Mouse (Mus musculus): Measurements from ENCODE around the gene Wdr4. TPM values are rescaled to one million over a fixed set of nuclear protein-coding genes. Genes with fewer than 3 reads are reported as not detected.
"Not testable (repeated sequence)": the region's sequence is repeated elsewhere in the genome, so short reads cannot be mapped to it uniquely, and the experiment has no call there.

Wdr4 gene
- total RNA-seq, 2 experiments from 2014 or later = 14.2 TPM

DNA sequence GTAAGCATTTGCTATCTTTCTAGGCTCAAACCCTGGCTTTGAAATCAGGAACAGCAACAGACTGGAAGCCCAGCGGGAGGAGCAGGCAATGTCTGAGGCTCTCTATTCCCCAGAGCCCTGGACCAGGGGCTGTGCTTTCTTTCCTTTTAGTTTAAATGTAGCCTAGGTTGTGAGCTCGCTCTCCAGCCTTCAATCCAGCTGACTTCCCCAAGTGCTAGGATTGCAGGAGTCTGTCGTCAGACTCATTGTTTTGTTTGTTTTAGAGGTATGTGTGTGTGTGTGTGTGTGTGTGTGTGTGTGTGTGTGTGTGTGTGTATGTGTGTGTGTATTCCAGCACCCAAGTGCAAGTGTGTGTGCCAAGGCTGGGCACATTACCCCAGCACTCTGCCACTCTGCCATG lies 20.3 kb upstream of the Wdr4 start:
- DNase-seq (ENCODE audit: low spot score in 2 of 2) = no peak

GRCm38 (mm10) chr17:31535871-31536629 lies 16.3 kb upstream of the Wdr4 start:
- peak; percentile 41 to 82 for DNase-seq (ENCODE audit: low spot score in 2 of 2)

DNA sequence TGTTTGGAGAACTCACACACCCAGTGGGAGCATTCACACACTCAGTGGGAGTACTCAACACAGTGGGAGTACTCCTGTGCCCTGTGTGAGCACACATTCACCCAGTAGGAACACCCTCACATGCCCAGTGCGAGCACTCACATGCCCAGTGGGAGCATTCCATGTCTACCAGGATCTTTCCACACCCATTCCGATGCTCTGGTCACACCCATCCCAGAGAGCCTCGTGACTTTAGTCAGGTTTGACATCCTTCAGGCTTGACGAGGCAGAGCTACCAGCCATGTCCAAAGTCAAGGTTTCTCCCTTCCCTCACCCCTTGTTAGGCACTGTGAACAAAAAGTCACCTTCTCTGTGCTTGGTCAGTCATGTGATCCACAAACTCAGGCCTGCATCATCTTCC lies 15.6 kb upstream of the Wdr4 start:
- DNase-seq (ENCODE audit: low spot score in 2 of 2) = no peak

DNA sequence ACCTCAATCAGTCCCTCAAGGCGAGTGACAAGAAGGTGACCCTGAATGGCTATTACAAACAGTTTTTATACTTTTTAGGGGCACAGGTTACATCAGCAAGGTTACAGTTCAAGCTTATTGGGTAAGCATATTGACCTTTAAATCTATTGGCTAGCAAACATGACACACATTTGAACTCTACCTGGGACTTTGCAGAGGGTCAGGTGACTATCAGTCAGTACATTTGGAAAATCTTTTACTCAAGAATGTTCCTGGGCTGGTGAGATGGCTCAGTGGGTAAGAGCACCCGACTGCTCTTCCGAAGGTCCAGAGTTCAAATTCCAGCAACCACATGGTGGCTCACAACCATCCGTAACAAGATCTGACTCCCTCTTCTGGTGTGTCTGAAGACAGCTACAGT lies 12.6 kb upstream of the Wdr4 start:
- not testable (repeated sequence) for DNase-seq (ENCODE audit: low spot score in 2 of 2)

GRCm38 (mm10) chr17:31531441-31532158 lies 11.8 kb upstream of the Wdr4 start:
- DNase-seq (ENCODE audit: low spot score in 2 of 2) = no peak

- no peak for DNase-seq (ENCODE audit: low spot score in 2 of 2)
Observed at GRCm38 (mm10) chr17:31529314-31529713, 9.5 kb upstream of the Wdr4 start.

DNA sequence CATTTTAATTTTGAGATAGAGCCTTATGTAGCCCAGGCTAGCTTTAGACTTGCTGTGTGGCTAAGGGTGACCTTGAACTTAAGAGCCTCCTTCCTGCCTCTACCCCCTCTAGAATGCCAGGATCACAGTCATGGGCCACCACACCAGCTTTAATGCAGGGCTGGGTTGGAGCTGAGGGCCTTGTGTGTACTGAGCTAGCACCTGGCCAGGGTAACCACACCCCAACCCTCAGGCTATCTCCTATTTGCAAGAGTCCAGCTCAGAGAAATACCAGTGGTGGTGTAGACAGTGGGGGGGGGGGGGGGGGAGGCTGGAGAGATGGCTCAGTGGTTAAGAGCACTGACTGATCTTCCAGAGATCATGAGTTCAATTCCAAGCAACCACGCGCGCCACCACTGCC lies 6.0 kb upstream of the Wdr4 start:
- no peak for DNase-seq (ENCODE audit: low spot score in 2 of 2)

DNA sequence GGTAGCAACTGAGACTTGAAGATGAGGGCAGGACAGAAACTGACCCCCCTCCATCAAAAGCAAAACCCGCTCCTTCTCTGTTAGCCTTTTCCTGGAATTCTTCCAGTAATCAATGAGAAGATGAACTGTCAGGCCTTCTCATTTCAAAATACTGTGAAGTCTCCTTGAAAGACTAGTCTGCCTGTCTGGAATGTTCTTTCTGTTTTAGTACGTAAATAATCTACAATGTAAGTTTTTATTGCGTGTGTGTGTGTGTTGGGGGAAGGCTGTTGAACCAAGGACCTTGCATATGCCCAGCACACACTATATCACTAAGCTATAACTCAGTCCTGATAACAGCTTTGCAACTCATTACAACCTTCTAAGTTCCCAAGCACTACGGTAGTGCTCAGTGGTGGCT lies 5.3 kb upstream of the Wdr4 start:
- no peak for DNase-seq (ENCODE audit: low spot score in 2 of 2)

DNA sequence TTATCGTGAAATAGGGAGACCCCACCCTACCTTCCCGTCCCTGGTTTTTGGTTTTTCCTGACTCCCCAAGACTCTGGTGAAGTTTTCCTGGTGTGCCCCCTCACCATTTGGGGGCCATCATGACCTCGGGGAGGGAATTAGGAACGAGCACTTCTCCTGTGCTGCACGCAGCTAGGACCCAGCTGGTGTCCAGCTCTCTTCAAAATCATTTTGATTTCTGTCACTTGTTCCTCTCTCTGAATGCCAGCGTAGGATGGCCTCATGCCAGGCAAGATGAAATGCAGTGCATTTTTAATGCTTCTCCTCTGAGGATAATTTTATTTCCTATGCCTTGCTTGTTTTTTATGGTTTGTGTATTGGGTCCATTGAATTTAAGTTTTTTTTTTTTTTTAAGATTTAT lies 2.2 kb upstream of the Wdr4 start:
- DNase-seq (ENCODE audit: low spot score in 2 of 2) = no peak

DNA sequence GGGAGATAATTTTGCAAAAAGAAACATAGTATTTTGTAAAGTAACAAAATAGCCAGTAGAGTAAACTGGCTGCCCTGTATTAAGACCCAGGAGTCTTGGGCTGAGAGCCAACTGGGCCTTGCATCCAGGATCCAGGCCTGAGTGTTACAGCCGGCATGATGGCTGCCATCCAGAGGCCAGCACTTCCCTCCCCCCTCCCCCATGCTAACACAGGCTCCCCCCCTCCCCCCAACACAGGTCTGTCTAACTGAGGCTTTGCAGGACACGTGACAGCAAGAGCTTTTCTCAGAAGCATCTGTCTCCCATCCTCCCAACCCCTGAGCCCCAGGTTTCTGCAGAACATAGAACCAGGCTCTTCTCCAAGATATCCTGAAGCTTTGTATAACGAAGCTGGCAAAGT lies 1.1 kb upstream of the Wdr4 start:
- DNase-seq (ENCODE audit: low spot score in 2 of 2) = peak in 1 of 2 experiments; percentile 62

GRCm38 (mm10) chr17:31519344-31519945 lies 335 bp downstream of the Wdr4 start:
- DNase-seq (ENCODE audit: low spot score in 2 of 2) = no peak

GRCm38 (mm10) chr17:31514696-31515095 lies 5.1 kb downstream of the Wdr4 start:
- DNase-seq (ENCODE audit: low spot score in 2 of 2) = no peak

GRCm38 (mm10) chr17:31512593-31512992 lies 7.2 kb downstream of the Wdr4 start:
- DNase-seq (ENCODE audit: low spot score in 2 of 2) = no peak

- DNase-seq (ENCODE audit: low spot score in 2 of 2) = peak; percentile 72 to 86
Observed at GRCm38 (mm10) chr17:31511792-31512495, 7.8 kb downstream of the Wdr4 start.

- DNase-seq (ENCODE audit: low spot score in 2 of 2) = no peak
Observed at GRCm38 (mm10) chr17:31510944-31511343, 8.8 kb downstream of the Wdr4 start.

- DNase-seq (ENCODE audit: low spot score in 2 of 2) = no peak
Observed at GRCm38 (mm10) chr17:31506282-31506681, 13.5 kb downstream of the Wdr4 start.

DNA sequence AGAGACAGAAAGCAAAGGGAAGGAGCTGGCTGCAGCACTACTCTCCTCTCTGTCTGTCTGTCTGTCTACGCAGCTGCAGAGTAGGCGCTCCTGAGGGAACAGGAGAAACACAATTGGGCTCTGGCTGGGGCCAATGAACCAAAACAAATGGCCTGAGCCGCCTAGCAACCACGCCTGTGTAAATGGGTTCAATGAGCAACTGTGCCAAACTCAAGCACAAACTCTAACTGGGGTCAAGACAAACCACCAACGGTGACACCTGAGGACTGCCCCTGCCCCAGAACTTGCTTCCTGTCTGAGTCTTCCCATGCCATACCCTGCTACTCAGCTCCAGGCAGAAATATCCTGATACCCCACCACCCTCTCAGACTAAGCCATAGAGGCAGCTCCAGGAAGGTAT lies 14.8 kb downstream of the Wdr4 start:
- no peak for DNase-seq (ENCODE audit: low spot score in 2 of 2)

- DNase-seq (ENCODE audit: low spot score in 2 of 2) = no peak
Observed at GRCm38 (mm10) chr17:31503936-31504335, 15.8 kb downstream of the Wdr4 start.

GRCm38 (mm10) chr17:31503337-31503736 lies 16.4 kb downstream of the Wdr4 start:
- no peak for DNase-seq (ENCODE audit: low spot score in 2 of 2)

DNA sequence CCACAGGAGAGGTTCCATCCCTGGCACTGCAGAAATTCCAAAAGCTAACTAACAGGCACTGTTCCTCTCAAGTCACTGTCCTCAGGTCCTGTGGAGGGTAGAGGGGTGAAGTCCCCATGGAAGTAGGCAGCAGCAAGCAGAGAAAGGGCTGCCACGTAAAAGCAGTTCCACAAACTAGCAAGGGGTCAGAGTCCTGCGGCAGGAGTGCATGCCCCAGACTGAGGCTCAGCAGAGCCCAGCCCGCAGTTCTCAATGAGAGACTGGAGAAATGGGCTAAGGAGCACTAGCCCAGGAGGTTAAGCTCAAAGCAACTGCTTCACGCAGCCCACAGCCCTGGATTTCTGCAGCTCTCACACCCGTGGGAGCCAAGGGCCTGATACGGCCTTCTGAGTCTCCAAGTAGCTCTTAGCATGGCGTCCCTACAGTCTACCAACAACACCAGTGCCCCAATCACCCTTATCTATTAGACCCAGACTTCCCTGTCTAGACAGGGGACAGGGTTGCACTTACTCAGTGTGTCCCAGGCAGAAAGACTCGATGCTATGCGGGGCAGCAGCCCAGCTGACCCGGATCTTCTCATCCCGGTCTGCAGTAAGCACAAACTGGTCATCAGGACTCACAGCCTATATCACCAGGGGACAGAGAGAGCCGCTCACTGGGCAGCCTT lies 17.4 kb downstream of the Wdr4 start:
- no peak for DNase-seq (ENCODE audit: low spot score in 2 of 2)

DNA sequence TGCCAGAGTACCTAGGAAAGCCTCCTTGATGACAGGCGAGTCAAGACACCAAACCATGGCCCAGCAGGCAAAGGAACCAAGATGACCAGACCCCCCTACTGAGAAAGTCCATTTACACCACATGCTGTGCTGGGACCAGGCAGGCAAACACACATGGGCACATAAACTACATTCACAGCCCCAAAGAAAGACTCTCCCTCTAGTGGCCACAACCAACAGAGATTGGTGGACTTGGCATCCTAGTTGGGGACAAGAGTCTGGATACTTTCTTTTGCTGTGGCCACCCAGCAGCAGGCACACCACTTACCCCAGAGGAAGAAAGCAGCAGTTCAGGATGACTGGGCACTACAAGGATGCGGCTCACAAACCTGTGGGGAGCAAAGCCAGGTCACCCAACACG lies 18.9 kb downstream of the Wdr4 start:
- no peak for DNase-seq (ENCODE audit: low spot score in 2 of 2)

All from gastrocnemius, postnatal 4 days (tissue).